Mouse (Mus musculus) liver, postnatal 0 days (tissue): Measurements from ENCODE around the gene Bach2. TPM values are rescaled to one million over a fixed set of nuclear protein-coding genes. Genes with fewer than 3 reads are reported as not detected.

ENCODE experiments used
- ATAC-seq: fragments of 200-750 bp; cut with Nextera tagmentation; 2 replicates; pipeline ENCODE4 v1.8.0; 2017; ENCODE audit warnings: mild to moderate bottlenecking, moderate library complexity
- DNase-seq: peaks from one replicate; pipeline ENCODE4 v3.0.0-alpha.2; 2016
- H3K27ac ChIP-seq: fragments of 300-500 bp; sonication (generic); 2 replicates; pipeline ENCODE4 v1.5.1; 2014; ENCODE audit warnings: antibody characterized with exemption, moderate library complexity, mild to moderate bottlenecking, low read depth
- H3K27me3 ChIP-seq: fragments of 300-500 bp; sonication (generic); 2 replicates; pipeline ENCODE4 v1.6.1; 2014; ENCODE audit warnings: low read length, control low read depth, mixed read lengths; ENCODE audit not compliant: insufficient read depth
- H3K36me3 ChIP-seq: fragments of 300-500 bp; sonication (generic); replicated peaks from 2 replicates; pipeline ENCODE4 v1.6.1; 2014; ENCODE audit warnings: mild to moderate bottlenecking, control low read depth, low read length, moderate library complexity, mixed read lengths; ENCODE audit not compliant: insufficient read depth
- H3K4me1 ChIP-seq: fragments of 300-500 bp; sonication (generic); 2 replicates; pipeline ENCODE4 v1.6.1; 2014; ENCODE audit warnings: antibody characterized with exemption, mild to moderate bottlenecking, control low read depth; ENCODE audit not compliant: insufficient read depth
- H3K4me2 ChIP-seq: fragments of 300-500 bp; sonication (generic); 2 replicates; pipeline ENCODE4 v1.6.1; 2014; ENCODE audit warnings: low read depth, mild to moderate bottlenecking, low read length, moderate library complexity, mixed read lengths
- H3K4me3 ChIP-seq: fragments of 300-500 bp; sonication (generic); 2 replicates; pipeline ENCODE4 v1.5.1; 2014; ENCODE audit warnings: low read depth, low read length
- H3K9ac ChIP-seq: fragments of 300-500 bp; sonication (generic); replicated peaks from 2 replicates; pipeline ENCODE4 v1.6.1; 2014; ENCODE audit warnings: mild to moderate bottlenecking, moderate library complexity
- H3K9me3 ChIP-seq: fragments of 300-500 bp; sonication (generic); 2 replicates; pipeline ENCODE4 v1.6.1; 2016; ENCODE audit warnings: mild to moderate bottlenecking, control low read depth, low read length, mixed read lengths
- CTCF ChIP-seq: sonication (generic); IDR thresholded peaks from 2 replicates; pipeline ENCODE4 v1.5.1; 2016; ENCODE audit warnings: antibody characterized with exemption, low read depth
- EP300 ChIP-seq: IDR thresholded peaks from 2 replicates; pipeline ENCODE4 v1.6.1; 2016; ENCODE audit warnings: antibody characterized with exemption, low read depth, mild to moderate bottlenecking
- WGBS: fragments of 180-500 bp; shearing (Covaris S2); extraction: QIAGEN DNeasy Blood & Tissue Kit; methylation state at CpG from one replicate; pipeline ENCODE4 v1.1.7; 2014; ENCODE audit not compliant: insufficient replicate concordance; 5-methylcytosine and 5-hydroxymethylcytosine counted together
- polyA plus RNA-seq: library from polyadenylated mRNA; unstranded; fragments of >200 nt; fragmentation: Nextera tagmentation; extraction: Ambion mirVana; gene quantifications from 2 replicates; pipeline ENCODE4 v1.2.1, GENCODE M21; 2015

The Bach2 gene
- polyA plus RNA-seq, 1 experiment from 2014 or later = 4.3 TPM

- Histone ChIP-seq H3K4me1 (no peaks in the 10 kb centered on the region), H3K4me3 (no peak overlapping the region), H3K36me3 (no peaks in the 10 kb centered on the region), H3K9me3 (no peaks in the 10 kb centered on the region), H3K27me3 (no peaks in the 10 kb centered on the region), H3K27ac (no peak overlapping the region), H3K9ac (no peak overlapping the region), H3K4me2 (no peak overlapping the region)
- ATAC-seq (peak; percentile 31; the same call in 1 of the 2 replicates), DNase-seq (no peak)
- WGBS = 53% methylated on average over 6 of the region's 6 CpGs
- TF ChIP-seq EP300 (no peak), CTCF (no peak)
Measured at GRCm38 (mm10) chr4:32588237-32588636, 349.6 kb downstream of the Bach2 start.

DNA sequence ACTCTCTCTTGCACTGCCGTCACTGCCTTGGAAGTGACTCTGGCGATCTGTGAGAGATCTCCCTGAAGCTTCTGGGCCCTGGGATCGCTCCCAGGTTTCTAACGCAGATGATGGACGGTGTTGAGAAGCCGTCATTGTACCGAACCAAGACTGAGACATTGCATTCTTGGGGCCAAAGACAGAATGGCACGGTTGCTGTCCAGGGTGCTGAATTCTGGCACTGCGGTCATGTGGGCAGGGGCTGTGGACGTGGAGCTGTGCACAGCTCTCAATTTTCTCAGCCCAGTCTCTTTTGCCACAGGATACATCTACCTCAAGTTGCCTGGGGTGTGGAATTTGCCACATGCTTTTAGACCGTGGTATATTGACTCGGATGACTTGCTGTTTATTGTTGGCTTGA lies 362.5 kb downstream of the Bach2 start:
- 25% methylated on average over 12 of the region's 12 CpGs for WGBS
- Histone ChIP-seq H3K9ac (no peak overlapping the region), H3K4me1 (no peaks in the 10 kb centered on the region), H3K27me3 (no peaks in the 10 kb centered on the region), H3K36me3 (no peaks in the 10 kb centered on the region), H3K4me2 (no peak overlapping the region), H3K27ac (no peak overlapping the region), H3K9me3 (no peaks in the 10 kb centered on the region), H3K4me3 (no peak overlapping the region)
- ATAC-seq (no peak), DNase-seq (peak; percentile 67)
- TF ChIP-seq EP300 (no peak), CTCF (no peak)

DNA sequence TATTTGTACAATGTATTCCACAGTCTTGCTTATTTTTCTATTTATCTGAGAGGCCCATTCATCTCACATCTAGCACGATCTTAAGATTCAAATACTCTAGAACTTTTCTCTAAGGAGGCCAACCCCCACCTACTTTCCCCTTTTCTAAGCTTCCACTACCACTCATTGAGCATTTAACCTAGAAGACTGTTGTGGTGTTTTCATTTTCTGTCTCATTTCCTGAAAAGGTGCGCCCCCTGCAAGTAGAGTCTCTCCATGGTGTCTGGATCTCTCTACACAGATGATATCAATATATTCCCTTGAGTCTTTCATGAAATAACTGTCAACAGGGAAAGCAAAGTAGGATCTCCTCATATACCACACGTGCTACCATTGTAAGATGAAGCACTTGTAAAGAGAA lies 364.1 kb downstream of the Bach2 start, which contains the start of gene Gja10:
TSS of gene Gja10 (minus strand) at position 101 of the 400 bp plus-strand sequence.
- no peaks in the 10 kb centered on the region for H3K36me3 ChIP-seq
- H3K27ac ChIP-seq = no peak within 1 kb of the TSS
- ATAC-seq (no peak), DNase-seq (no peak)
- no peak within 1 kb of the TSS for H3K9ac ChIP-seq
- H3K4me3 ChIP-seq = no peak within 1 kb of the TSS
- H3K4me2 ChIP-seq = no peak within 1 kb of the TSS
- WGBS = 52% methylated on average over 3 of the region's 3 CpGs
- no peak for TF ChIP-seq EP300
- TF ChIP-seq CTCF = no peak
- no peaks in the 10 kb centered on the region for H3K27me3 ChIP-seq
- H3K9me3 ChIP-seq = no peaks in the 10 kb centered on the region
- no peaks in the 10 kb centered on the region for H3K4me1 ChIP-seq

DNA sequence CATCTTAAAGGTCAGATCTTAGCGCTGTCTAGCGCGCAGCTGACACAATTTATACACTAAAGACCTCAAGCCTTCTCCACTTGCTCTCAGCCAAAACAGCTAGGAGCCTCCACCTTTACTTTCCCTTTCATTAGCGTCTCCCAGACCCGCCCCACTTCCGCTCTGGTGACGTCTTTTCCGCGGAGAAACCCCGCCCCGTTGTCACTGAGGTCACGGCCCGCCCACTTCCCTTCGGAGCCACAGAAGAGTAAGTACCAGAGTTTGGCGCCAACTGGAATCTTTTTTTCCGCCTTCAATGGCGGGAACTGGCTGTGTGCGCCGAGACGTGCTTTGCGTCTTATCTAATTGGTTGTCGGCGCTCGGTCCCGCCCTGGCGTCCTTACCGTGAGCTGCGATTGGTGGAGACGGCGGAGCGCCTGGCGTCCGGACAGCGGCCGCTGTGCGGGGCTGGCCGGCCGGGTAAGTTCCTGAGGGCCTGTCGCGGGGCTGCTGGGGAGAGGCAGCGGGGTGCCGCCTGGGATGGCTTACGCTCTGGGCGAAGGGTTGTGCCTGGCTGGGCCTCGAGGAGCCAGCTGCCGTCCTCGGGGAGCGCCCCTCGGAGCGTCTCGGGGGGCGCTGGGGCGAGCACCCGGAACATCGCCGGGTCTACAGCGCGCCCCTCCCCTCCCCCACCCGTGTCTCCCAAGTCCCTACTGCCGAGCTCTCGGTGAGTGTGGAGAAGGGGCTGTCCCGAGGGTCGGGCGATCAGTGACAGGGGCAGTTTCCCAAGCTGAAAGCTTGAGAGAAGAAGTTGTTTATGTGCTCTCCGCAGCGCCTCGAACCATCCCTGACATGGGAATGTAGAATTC lies 376.7 kb downstream of the Bach2 start, which contains the start of gene Casp8ap2:
TSS of gene Casp8ap2 (plus strand) at position 418 of the 848 bp plus-strand sequence.
- DNase-seq = peak; percentile 99
- Histone ChIP-seq H3K36me3 (no peaks in the 10 kb centered on the region), H3K27ac (peak within 1 kb of the TSS; percentile 95), H3K9ac (peak within 1 kb of the TSS; percentile 98), H3K4me2 (peak within 1 kb of the TSS; percentile 88), H3K4me1 (peaks cover 12% of the 10 kb centered on the region), H3K27me3 (no peaks in the 10 kb centered on the region), H3K9me3 (no peaks in the 10 kb centered on the region), H3K4me3 (peak within 1 kb of the TSS; percentile 98)
- TF ChIP-seq CTCF (no peak), EP300 (peak; percentile 20; the same call in 1 of the 2 replicates)
- WGBS = 2% methylated on average over 64 of the region's 67 CpGs
- ATAC-seq = peak; percentile 98

GRCm38 (mm10) chr4:32621637-32622036 lies 383.0 kb downstream of the Bach2 start:
- H3K36me3 ChIP-seq = peaks cover 10% of the 10 kb centered on the region; the same call in 1 of the 2 replicates
- no peak for TF ChIP-seq CTCF
- no peak for TF ChIP-seq EP300

More at GRCm38 (mm10) chr4:32621637-32622036, 383.0 kb downstream of the Bach2 start:
- Histone ChIP-seq H3K4me2 (no peak overlapping the region), H3K9me3 (no peaks in the 10 kb centered on the region), H3K4me3 (no peak overlapping the region), H3K9ac (no peak overlapping the region), H3K27ac (no peak overlapping the region), H3K4me1 (no peaks in the 10 kb centered on the region), H3K27me3 (no peaks in the 10 kb centered on the region)
- no peak for DNase-seq
- no peak for ATAC-seq
